Mouse (Mus musculus): ENCODE data around the gene Gpr25. TPM values are rescaled to one million over a fixed set of nuclear protein-coding genes. Genes with fewer than 3 reads are reported as not detected.

Gene Gpr25
- total RNA-seq, 2 experiments from 2014 or later = not detected

Other genes with a start within 250 kb of the Gpr25 start
- gene Ascl5, start 210.1 kb downstream of the Gpr25 start, total RNA-seq (2021) = not detected
- 1 to 10 TPM; 3.4 to 5.7 TPM for gene Cacna1s, start 208.1 kb downstream of the Gpr25 start, total RNA-seq (2021)
- gene Kif21b, start 129.5 kb downstream of the Gpr25 start, total RNA-seq (2021) = under 1 TPM; 0.92 to 0.95 TPM
- not detected for gene Mroh3, start 48.0 kb downstream of the Gpr25 start, total RNA-seq (2021)
- gene Inava, start 26.6 kb downstream of the Gpr25 start, total RNA-seq (2021) = not detected
- gene Camsap2, start 85.2 kb upstream of the Gpr25 start, total RNA-seq (2021) = 10 to 100 TPM; 23.7 to 24.5 TPM
- 10 to 100 TPM; 11.9 to 14.2 TPM for gene Ddx59, start 154.4 kb upstream of the Gpr25 start, total RNA-seq (2021)
- gene Kif14, start 205.5 kb upstream of the Gpr25 start, total RNA-seq (2021) = under 1 TPM; 0.22 to 0.25 TPM

Data from heart, postnatal 36 days (tissue).